Mouse (Mus musculus): Measurements from ENCODE around the gene Megf11. TPM values are rescaled to one million over a fixed set of nuclear protein-coding genes. Genes with fewer than 3 reads are reported as not detected.

Megf11 gene
- polyA plus RNA-seq, 1 experiment from 2014 or later: 0.56 TPM

- ATAC-seq: no peak
- Histone ChIP-seq H3K27ac (ENCODE audit: low read length) (no peak overlapping the region), H3K4me3 (ENCODE audit: low read depth, low read length) (no peak overlapping the region), H3K9me3 (ENCODE audit: low read length) (no peaks in the 10 kb centered on the region), H3K9ac (replicated peaks; ENCODE audit: low read depth) (no peak overlapping the region), H3K27me3 (replicated peaks; ENCODE audit: insufficient read depth, low read length) (no peaks in the 10 kb centered on the region), H3K4me2 (replicated peaks; ENCODE audit: low read depth, low read length) (no peak overlapping the region), H3K4me1 (ENCODE audit: insufficient read depth, low read depth, low read length) (no peaks in the 10 kb centered on the region), H3K36me3 (ENCODE audit: insufficient read depth, low read length) (no peaks in the 10 kb centered on the region)
- no peak for DNase-seq (ENCODE audit: low spot score)
- TF ChIP-seq CTCF (IDR thresholded peaks at IDR 0.05) (no peak), EP300 (IDR thresholded peaks at IDR 0.05) (no peak)
- 67% methylated on average over 7 of the region's 7 CpGs for WGBS
Observed at GRCm38 (mm10) chr9:64555620-64556019, 170.2 kb downstream of the Megf11 start.

GRCm38 (mm10) chr9:64557110-64557745, 171.8 kb downstream of the Megf11 start:
- no peaks in the 10 kb centered on the region for H3K4me1 ChIP-seq (ENCODE audit: insufficient read depth, low read depth, low read length)
- no peak overlapping the region for H3K27ac ChIP-seq (ENCODE audit: low read length)
- no peak overlapping the region for H3K9ac ChIP-seq (replicated peaks; ENCODE audit: low read depth)
- 56% methylated on average over 11 of the region's 11 CpGs for WGBS
- H3K4me3 ChIP-seq (ENCODE audit: low read depth, low read length): no peak overlapping the region
- no peaks in the 10 kb centered on the region for H3K9me3 ChIP-seq (ENCODE audit: low read length)
- H3K4me2 ChIP-seq (replicated peaks; ENCODE audit: low read depth, low read length): no peak overlapping the region
- ATAC-seq (no peak), DNase-seq (ENCODE audit: low spot score) (no peak)
- no peaks in the 10 kb centered on the region for H3K27me3 ChIP-seq (replicated peaks; ENCODE audit: insufficient read depth, low read length)
- TF ChIP-seq CTCF (IDR thresholded peaks at IDR 0.05) (no peak), EP300 (IDR thresholded peaks at IDR 0.05) (no peak)
- no peaks in the 10 kb centered on the region for H3K36me3 ChIP-seq (ENCODE audit: insufficient read depth, low read length)

GRCm38 (mm10) chr9:64557846-64558530, 172.6 kb downstream of the Megf11 start:
- no peak overlapping the region for H3K4me2 ChIP-seq (replicated peaks; ENCODE audit: low read depth, low read length)
- no peaks in the 10 kb centered on the region for H3K4me1 ChIP-seq (ENCODE audit: insufficient read depth, low read depth, low read length)
- no peak overlapping the region for H3K4me3 ChIP-seq (ENCODE audit: low read depth, low read length)
- DNase-seq (ENCODE audit: low spot score): no peak
- TF ChIP-seq EP300 (IDR thresholded peaks at IDR 0.05) (no peak), CTCF (IDR thresholded peaks at IDR 0.05) (no peak)
- no peak overlapping the region for H3K27ac ChIP-seq (ENCODE audit: low read length)
- no peak overlapping the region for H3K9ac ChIP-seq (replicated peaks; ENCODE audit: low read depth)
- 90% methylated on average over 7 of the region's 7 CpGs for WGBS
- no peak for ATAC-seq
- no peaks in the 10 kb centered on the region for H3K9me3 ChIP-seq (ENCODE audit: low read length)
- no peaks in the 10 kb centered on the region for H3K27me3 ChIP-seq (replicated peaks; ENCODE audit: insufficient read depth, low read length)
- no peaks in the 10 kb centered on the region for H3K36me3 ChIP-seq (ENCODE audit: insufficient read depth, low read length)

- H3K4me2 ChIP-seq (replicated peaks; ENCODE audit: low read depth, low read length): no peak overlapping the region
- no peaks in the 10 kb centered on the region for H3K4me1 ChIP-seq (ENCODE audit: insufficient read depth, low read depth, low read length)
- WGBS: 76% methylated on average over 5 of the region's 5 CpGs
- no peak overlapping the region for H3K27ac ChIP-seq (ENCODE audit: low read length)
- H3K4me3 ChIP-seq (ENCODE audit: low read depth, low read length): no peak overlapping the region
- no peak overlapping the region for H3K9ac ChIP-seq (replicated peaks; ENCODE audit: low read depth)
- DNase-seq (ENCODE audit: low spot score): no peak
- no peaks in the 10 kb centered on the region for H3K9me3 ChIP-seq (ENCODE audit: low read length)
- TF ChIP-seq CTCF (IDR thresholded peaks at IDR 0.05) (no peak), EP300 (IDR thresholded peaks at IDR 0.05) (no peak)
- H3K27me3 ChIP-seq (replicated peaks; ENCODE audit: insufficient read depth, low read length): no peaks in the 10 kb centered on the region
- ATAC-seq: no peak
- H3K36me3 ChIP-seq (ENCODE audit: insufficient read depth, low read length): no peaks in the 10 kb centered on the region
Observed at GRCm38 (mm10) chr9:64564315-64564767, 178.9 kb downstream of the Megf11 start.

- TF ChIP-seq EP300 (IDR thresholded peaks at IDR 0.05) (no peak), CTCF (IDR thresholded peaks at IDR 0.05) (no peak)
- H3K27me3 ChIP-seq (replicated peaks; ENCODE audit: insufficient read depth, low read length): no peaks in the 10 kb centered on the region
- no peak overlapping the region for H3K4me2 ChIP-seq (replicated peaks; ENCODE audit: low read depth, low read length)
- no peak for ATAC-seq
- no peaks in the 10 kb centered on the region for H3K9me3 ChIP-seq (ENCODE audit: low read length)
- H3K36me3 ChIP-seq (ENCODE audit: insufficient read depth, low read length): no peaks in the 10 kb centered on the region
- no peak for DNase-seq (ENCODE audit: low spot score)
- no peak overlapping the region for H3K9ac ChIP-seq (replicated peaks; ENCODE audit: low read depth)
- no peak overlapping the region for H3K4me3 ChIP-seq (ENCODE audit: low read depth, low read length)
- H3K4me1 ChIP-seq (ENCODE audit: insufficient read depth, low read depth, low read length): no peaks in the 10 kb centered on the region
- no peak overlapping the region for H3K27ac ChIP-seq (ENCODE audit: low read length)
Observed at GRCm38 (mm10) chr9:64565915-64566314, 180.5 kb downstream of the Megf11 start.

- H3K36me3 ChIP-seq (ENCODE audit: insufficient read depth, low read length): no peaks in the 10 kb centered on the region
- no peak overlapping the region for H3K4me2 ChIP-seq (replicated peaks; ENCODE audit: low read depth, low read length)
- no peak for DNase-seq (ENCODE audit: low spot score)
- no peak overlapping the region for H3K27ac ChIP-seq (ENCODE audit: low read length)
- WGBS: 38% methylated on average over 2 of the region's 2 CpGs
- no peak for ATAC-seq
- H3K9ac ChIP-seq (replicated peaks; ENCODE audit: low read depth): no peak overlapping the region
- no peak overlapping the region for H3K4me3 ChIP-seq (ENCODE audit: low read depth, low read length)
- H3K4me1 ChIP-seq (ENCODE audit: insufficient read depth, low read depth, low read length): no peaks in the 10 kb centered on the region
- H3K27me3 ChIP-seq (replicated peaks; ENCODE audit: insufficient read depth, low read length): no peaks in the 10 kb centered on the region
- TF ChIP-seq EP300 (IDR thresholded peaks at IDR 0.05) (no peak), CTCF (IDR thresholded peaks at IDR 0.05) (no peak)
- H3K9me3 ChIP-seq (ENCODE audit: low read length): no peaks in the 10 kb centered on the region
Observed at GRCm38 (mm10) chr9:64566376-64566775, 180.9 kb downstream of the Megf11 start.
